Mouse (Mus musculus) hematopoietic stem cell, adult 5-6 weeks (primary cell): Measurements from ENCODE around the gene Dync1h1. TPM values are rescaled to one million over a fixed set of nuclear protein-coding genes. Genes with fewer than 3 reads are reported as not detected.
"Not testable (repeated sequence)": the region's sequence is repeated elsewhere in the genome, so short reads cannot be mapped to it uniquely, and the experiment has no call there.

Source experiments
- ATAC-seq, 2 experiments: fragments of 125-278 bp in 1 of 2; replicated peaks in 1 of 2; 2 replicates each; pipeline ENCODE4 v1.8.0; 2016 to 2017; ENCODE audit warnings: inconsistent platforms in 2 of 2, mild to moderate bottlenecking in 2 of 2, moderate number of reproducible peaks in 2 of 2, low read depth in 1 of 2, moderate TSS enrichment in 1 of 2; ENCODE audit not compliant: low FRiP score in 2 of 2, poor library complexity in 2 of 2, severe bottlenecking in 2 of 2, insufficient read depth in 1 of 2, low TSS enrichment in 1 of 2
- total RNA-seq: library from RNA; stranded (forward); fragments of 172-1452, 232-1000 nt; gene quantifications from 2 replicates; pipeline ENCODE4 v1.2.3, GENCODE M21; 2017

Dync1h1 gene
- total RNA-seq, 1 experiment from 2014 or later, result 117 TPM

- ATAC-seq, result peak in 1 of 2 experiments; percentile 26; a peak in 1 of 4 replicates
These were observed 81.5 kb downstream of the Dync1h1 start, which contains the start of gene 1700001K19Rik for GRCm38 (mm10) chr12:110682561-110683299. Gene 1700001K19Rik, minus strand, starts transcription at chr12:110682619.

GRCm38 (mm10) chr12:110683580-110683979 lies 82.3 kb downstream of the Dync1h1 start:
- no peak for ATAC-seq

GRCm38 (mm10) chr12:110687894-110688734 lies 86.9 kb downstream of the Dync1h1 start:
- 0 out of 4 replicates have a peak, but pooled peaks have one; percentile 5 to 9 for ATAC-seq

- ATAC-seq, result not testable (repeated sequence)
These were observed 87.7 kb downstream of the Dync1h1 start for GRCm38 (mm10) chr12:110688921-110689320.

GRCm38 (mm10) chr12:110689919-110690643 lies 88.8 kb downstream of the Dync1h1 start:
- no peak for ATAC-seq

GRCm38 (mm10) chr12:110693378-110693777 lies 92.1 kb downstream of the Dync1h1 start:
- ATAC-seq, result not testable (repeated sequence)

- peak in 1 of 2 experiments; percentile 14; a peak in 2 of 4 replicates for ATAC-seq
These were observed 94.5 kb downstream of the Dync1h1 start for GRCm38 (mm10) chr12:110695676-110696171.

- ATAC-seq, result peak; percentile 57 to 66
These were observed 95.1 kb downstream of the Dync1h1 start for GRCm38 (mm10) chr12:110696173-110696974.

- no peak for ATAC-seq
These were observed 95.7 kb downstream of the Dync1h1 start for GRCm38 (mm10) chr12:110696975-110697400.

- no peak for ATAC-seq
These were observed 96.2 kb downstream of the Dync1h1 start for GRCm38 (mm10) chr12:110697457-110697856.

GRCm38 (mm10) chr12:110698080-110698479 lies 96.8 kb downstream of the Dync1h1 start:
- no peak for ATAC-seq

GRCm38 (mm10) chr12:110698523-110699170 lies 97.4 kb downstream of the Dync1h1 start:
- peak; percentile 12 to 25; a peak in 3 of 4 replicates for ATAC-seq

GRCm38 (mm10) chr12:110699171-110699547 lies 97.9 kb downstream of the Dync1h1 start:
- no peak for ATAC-seq

GRCm38 (mm10) chr12:110700730-110701129 lies 99.5 kb downstream of the Dync1h1 start:
- no peak for ATAC-seq

- ATAC-seq, result peak in 1 of 2 experiments; percentile 17; a peak in 1 of 4 replicates
These were observed 100.1 kb downstream of the Dync1h1 start for GRCm38 (mm10) chr12:110701363-110701762.

GRCm38 (mm10) chr12:110702556-110702955 lies 101.3 kb downstream of the Dync1h1 start, which contains the start of gene Hsp90aa1:
Gene Hsp90aa1, minus strand, starts transcription at chr12:110702728.
- no peak for ATAC-seq
